Mouse (Mus musculus): ENCODE measurements around the gene Zmiz1.

Zmiz1 gene

DNA sequence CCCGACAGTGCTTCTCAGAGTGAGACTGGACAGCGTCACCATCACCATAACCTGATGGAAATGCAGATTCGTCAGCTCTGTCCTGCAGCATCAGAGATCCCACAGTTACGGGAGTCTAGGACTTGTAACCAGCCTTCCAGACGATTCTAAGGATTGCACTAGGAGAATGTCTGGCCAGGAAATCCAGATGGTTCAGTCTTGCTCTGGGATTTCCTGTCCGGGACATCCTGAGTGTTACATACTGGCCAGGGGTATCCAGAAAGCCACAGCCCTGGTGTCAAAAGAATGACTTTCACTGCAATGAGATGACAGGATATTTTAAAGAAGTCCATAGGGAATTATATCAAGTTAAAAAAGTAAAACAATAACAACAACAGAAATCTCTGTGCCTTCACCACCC lies 165.7 kb downstream of the Zmiz1 start:
- DNase-seq, result no peak

DNA sequence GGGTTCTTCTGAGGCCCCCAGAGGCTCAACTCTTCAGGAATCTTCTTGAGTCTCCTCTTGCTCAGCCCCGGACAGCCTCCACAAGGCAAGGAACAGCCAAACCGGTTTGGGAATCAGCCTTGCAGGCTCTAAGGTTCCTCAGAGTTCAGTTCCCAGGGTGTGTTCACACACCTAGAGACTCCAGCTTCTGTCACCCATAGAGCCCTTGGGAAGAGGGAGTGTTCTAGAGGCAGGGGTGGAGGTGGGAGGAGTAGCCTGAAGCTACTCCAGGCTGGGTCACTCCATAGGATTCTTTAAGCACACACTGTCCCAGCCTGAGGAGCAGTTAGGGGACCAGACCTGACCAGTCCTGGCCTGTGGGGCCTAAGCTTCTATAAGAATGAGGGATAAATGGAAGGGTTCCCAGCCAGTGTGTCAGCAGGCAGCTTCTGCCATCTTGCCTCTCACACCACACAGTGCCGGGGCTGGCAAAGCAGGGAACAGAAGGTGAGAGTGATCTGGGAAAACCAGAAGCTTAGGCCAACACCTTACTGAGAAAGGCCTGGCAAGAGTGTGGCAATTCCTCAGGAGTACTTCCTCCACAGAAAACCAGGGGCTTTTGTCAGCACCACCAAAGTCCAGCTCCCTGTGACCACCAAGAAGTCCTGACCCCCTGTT lies 168.7 kb downstream of the Zmiz1 start:
- DNase-seq, result peak; percentile 71

DNA sequence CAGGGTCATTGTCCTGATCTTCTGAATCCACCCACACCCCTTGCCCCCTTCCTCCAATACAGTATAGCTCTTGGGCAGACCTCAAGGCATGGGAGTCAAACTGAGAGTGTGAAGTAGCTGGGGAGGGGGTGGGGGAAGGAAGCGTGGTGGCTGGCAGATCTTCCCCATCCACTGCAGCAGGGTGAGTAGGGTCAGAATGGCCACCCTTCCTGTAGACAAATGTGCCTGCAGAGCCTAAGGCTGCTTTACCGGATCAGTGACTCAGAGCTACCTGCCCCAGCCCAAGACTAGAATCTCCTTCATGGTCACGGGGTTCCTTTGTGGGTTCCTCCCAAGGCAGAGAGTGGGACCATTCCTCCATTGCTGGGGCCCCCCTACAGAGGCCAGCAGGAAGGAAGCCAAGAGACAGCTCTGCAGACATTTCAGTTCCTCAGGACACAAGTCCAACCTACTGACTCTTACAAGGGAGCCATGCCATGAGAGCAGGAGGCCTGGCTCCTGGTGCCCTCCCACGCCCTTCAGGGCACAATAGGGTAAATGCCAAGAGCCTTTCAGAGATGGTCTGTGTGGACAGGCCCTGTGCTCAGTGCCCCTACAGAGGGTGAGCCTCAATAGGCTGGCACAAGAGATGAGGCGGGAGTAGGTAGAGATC lies 169.6 kb downstream of the Zmiz1 start:
- no peak for DNase-seq

DNA sequence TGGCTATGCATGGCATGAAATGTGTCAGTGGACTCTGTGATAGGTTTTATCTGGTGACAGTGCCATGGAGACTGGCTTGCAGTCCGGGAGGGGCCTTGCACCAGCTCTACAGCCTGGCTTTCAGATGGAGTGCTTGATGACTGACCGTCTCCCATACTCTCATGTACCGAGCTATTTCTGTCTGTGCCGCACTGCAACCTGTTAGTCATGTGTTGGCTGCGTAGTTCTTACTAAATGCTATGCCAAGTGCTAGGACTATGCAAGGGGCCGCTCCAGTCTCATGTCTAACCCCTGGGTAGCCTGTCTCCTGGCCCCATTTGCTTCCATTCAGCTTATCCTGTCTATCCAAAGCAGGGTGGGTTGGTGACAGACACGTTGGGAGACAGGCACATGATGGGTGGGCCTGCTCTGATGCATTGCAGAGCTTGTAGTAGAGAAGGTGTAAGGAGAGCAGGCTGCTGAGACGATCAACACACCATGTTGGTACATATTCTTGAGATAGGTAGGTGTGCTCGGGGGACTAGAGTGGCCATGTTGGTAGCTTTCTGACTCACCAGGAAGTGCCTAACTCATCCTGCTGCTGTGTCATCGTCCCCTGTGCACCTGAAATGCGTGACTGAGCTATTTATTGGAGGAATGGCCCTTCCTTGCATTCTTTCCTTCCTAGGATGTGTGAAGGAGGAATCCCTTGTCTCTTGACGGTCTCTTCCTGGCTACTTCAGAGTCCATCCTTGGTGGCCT lies 171.1 kb downstream of the Zmiz1 start:
- no peak for DNase-seq

DNA sequence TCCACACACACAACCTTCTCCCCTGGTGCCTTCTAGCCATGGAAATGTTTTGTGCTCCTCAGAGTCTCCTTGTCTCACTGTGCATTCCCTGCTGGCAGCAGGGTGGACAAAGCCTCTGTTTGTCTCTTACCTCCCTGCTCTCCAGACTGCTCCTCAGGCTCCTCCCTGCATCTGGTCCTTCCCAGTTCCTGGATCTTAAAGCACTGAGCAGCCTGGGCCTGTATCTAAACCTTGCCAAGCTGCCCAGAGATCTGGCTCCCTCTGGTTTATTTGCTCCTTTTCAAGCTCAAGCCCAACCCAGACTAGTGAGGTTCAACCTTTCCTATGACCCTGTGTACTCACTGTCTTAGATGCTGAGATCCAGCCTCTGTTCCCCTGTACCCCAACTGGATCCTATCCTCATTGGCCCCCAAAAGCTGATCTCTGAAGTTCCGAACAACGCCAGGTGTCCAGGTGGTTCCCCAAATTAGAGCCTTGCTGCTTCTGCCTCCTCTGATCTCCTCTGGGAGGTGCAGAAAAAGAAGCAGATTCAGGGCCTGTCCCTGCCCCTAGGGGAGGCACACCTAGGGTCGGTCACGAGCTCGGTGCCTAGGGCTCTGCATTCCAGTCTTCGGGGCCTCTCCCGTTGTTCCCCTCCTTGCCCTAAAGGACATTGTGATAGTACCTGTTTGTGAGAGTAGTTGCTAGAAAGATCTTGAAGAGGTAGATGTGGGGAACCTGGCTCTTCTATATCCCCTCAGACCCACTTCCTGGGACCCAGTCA lies 171.8 kb downstream of the Zmiz1 start:
- DNase-seq, result no peak

DNA sequence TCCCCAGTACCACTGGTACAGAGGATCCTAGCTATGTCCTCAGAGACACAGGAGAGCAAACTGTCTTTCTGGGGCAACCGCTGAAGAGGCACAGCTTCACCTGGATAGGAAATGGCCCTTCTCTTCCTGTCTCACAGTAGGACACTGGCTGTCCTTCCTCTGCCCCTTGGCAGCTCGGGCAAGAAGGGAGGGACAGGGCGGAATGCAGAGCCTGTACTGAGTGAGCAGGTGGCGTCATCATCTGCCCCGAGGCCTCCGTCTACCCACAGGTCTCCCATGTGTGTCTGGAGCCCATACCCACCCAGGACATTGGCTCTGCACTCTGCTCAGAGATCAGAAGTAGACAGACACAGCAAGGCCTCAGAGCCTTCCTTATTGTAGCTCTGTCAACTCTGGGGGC lies 172.5 kb downstream of the Zmiz1 start:
- DNase-seq, result no peak

DNA sequence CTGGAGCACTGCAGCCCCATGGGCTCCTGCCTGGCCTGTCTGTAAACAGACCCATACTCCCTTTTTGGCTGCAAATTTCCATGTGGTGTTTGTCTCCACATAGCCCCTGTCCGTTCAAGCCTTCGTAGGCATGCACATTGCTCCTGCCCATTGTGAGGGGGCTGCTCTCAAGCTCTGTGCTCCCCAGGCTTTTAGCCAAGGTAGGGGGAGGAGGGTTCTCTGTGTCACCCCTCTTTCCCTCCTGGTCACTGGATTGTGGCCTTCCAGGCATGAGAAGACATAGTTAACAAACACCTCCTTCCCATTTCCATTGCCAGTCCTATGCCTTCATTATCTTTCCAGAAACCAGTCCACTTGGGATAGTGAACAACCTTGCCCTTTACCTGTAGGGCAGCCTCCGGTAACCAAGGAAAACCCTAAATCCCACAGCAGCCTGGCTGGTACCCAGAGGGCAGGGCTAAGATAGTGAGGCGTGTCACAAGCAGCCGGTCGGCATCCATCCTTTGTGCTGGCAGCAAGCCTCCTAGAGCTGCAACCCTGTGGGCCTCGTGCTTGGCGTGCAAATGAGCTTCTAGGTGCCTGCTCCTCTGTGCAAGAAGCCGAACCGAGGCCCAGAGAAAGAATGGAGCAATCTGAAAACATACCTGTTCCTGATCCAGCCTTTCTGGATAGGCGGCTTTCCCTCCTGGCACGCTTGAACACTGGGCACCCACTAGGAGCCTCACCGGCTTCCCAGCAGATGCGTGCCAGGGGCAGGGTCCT lies 174.7 kb downstream of the Zmiz1 start:
- no peak for DNase-seq

DNA sequence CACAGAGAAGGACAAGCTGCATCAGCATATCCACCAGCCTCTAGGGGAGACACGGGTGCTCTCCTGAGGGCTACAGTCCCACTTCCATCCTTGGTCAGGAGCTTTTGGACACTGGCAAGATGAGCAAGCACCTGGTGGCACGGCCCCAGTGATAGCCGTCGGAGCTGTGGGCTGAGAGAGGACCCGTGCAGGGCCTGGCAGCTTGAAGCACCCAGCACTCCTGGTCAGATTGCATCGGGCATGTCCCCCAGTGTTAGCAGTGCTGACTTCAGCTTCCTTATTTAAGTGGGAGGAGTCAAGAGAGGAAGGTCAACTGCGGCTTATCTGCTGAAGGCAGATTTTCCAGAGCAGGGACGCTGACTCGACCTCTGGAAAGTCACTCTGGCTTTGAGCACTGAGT lies 175.3 kb downstream of the Zmiz1 start:
- DNase-seq, result no peak

DNA sequence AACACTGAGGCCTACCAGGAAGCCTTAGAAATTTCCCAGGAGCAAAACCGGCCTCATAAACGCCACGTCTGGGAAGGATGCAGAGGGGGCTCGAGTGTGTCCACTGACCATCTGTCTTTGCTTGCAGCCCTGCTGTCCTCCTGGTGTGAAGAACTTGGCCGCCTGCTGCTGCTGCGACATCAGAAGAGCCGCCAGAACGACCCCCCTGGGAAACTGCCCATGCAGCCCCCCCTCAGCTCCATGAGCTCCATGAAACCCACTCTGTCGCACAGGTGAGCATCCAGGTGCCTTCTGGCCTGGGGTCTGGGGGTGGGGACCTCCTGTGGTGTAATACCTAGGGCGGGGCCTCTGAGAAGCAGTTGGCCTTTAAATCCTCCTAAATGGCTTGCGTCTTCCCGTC lies 176.8 kb downstream of the Zmiz1 start:
- DNase-seq, result no peak

DNA sequence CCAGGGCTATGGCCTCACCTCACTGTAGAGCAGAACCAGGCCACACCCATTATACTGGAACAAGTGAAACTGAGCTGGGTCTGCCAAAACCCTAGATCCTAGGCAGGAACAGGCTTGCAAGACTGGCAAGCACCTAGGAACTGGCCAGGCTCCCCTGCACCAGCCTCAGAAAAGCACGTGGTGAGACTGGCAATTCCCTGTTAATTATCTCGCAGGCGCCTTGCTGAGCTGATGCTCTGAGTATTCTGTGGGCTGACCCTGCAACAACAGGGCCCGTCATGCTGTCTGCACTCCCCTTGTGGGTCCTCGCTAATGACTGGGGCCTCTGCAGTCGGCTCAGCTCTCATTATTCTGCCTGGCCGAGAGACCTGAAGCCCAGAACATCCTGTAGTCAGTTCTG lies 177.3 kb downstream of the Zmiz1 start:
- DNase-seq, result peak; percentile 70

DNA sequence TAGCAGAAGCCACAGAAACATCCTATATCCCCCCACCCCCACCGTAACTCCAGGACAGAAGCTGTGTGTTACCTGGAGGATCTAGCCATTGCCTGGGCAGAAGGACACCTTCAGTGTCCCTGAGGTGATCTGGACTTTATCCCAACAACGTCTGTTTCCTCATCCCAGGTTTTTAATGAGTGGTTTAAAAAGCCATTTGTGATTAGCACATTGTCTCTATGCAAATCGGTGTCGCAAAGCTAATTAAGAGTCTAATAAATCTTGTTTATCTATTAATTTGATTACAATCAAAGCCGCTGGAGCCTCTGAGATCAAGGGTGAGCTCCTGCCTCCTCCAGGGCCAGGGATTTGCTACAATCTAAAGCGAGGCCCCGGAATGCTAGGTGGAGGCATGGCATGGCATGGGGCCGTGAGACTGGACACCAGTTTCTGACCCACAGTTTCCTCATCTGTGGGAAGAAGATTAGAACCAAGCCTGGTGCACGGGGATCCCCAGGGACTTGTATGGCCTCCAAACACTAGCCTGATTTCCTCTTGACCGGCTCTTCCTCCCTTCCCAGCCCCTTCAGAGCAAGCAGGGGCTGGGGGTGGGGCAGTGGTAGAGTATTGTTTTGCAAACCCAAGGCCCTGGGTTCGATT lies 180.3 kb downstream of the Zmiz1 start:
- DNase-seq, result no peak

DNA sequence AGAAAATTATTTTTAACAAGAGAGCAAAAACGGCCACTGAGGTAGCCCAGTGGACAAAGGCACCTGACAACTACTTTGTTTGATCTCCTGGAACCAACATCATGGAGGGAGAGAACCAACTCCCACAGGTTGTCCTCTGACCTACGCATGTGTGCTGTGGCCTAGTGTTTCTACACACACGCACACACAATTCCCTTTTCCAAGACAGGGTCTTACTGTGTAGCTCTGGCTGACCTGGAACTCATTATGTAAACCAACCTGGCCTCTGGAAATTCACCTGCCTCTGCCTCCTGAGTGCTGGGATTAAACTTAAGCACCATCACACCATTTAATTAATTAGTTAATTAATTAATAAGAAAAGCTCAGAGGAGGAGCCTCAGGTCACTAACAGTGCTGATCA lies 181.0 kb downstream of the Zmiz1 start:
- no peak for DNase-seq

DNA sequence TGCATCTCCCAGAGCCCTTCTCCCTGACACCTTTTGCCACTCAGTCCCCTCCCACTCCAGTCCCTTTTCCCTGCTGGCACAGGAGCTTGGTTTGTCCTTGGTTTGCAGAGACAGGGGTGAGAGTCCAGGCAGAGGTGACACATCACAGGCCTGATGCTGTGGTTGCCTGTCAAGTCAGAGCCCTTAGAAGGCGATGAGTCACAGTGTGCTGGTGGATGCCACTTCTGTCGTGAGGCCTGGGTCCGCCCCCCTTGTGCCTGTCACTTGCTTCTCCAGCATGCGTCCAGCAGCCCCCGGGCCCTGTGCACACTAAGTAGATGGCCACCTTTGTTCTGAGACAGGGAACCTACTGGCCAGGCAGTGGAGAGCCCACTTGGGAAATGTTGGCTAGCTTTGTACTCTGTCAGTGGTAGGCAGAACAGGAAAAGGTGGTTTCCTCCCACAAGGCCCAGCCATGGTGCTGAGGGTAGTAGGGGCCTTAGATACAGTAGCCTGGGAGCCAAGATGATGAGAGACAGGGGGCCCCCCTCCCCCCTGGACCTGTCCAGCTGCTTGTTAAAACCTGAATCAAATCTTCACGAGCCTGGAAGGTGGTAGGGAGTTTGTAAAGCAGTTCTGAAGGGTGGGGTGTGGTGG lies 181.6 kb downstream of the Zmiz1 start:
- DNase-seq, result no peak

DNA sequence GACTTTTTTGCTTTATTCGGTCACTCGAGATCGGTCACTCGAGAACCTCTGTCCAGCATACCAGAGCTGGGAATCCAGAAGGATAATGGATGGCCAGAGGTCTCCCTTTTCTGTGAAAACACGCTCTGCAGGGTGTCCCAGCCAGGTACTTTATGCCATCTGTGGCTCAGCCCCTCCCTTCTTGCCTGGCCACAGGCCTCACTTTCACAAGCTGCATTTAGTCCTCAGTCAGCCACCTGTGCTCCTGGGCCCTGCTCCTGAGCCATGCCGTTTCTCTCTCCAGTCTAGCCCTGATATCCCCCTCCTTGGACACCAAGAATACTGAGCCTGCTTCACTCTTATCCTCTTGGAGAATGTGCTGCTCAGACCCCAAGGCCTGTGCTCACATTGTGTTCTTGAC lies 182.1 kb downstream of the Zmiz1 start:
- DNase-seq, result peak; percentile 42

DNA sequence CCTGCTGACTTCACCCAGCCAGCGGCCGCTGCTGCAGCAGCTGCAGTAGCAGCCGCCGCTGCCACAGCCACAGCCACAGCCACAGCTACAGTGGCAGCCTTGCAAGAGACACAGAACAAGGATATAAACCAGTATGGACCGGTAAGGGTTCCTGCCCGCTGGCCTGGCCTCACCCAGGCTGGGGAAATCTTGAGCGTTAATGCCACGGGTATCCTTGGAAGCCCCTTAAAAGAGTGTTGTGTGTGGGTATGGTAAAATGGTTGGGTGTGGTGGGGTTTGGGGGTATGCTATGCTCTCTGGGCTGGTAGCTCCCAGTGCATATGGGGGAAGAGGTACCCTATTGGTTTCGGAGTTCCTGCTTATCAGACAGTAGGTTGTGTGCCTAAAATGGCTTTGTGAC lies 186.7 kb downstream of the Zmiz1 start:
- no peak for DNase-seq

DNA sequence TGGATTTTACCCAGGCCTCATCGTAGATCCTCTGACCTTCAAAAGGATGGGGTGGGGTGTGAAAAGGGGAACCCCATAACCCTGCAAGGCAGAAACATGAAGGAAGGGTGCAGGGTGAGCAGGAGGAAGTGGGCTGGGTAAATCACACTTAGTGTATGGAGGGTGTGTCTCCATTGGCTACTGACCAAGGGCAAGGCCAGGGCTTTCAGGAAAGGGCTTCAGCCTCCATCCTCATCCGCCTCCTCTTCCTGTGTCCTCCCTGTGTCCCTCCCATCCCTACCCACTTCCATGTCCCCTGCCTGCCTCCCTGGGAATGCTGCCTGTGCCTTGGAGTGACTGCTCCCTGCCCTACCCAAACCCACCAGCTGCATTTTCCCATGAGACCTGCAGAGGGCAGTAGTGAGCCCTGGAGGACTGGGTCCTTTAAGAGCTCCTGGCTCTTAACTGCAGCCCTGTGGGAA lies 187.2 kb downstream of the Zmiz1 start:
- DNase-seq, result peak; percentile 62

DNA sequence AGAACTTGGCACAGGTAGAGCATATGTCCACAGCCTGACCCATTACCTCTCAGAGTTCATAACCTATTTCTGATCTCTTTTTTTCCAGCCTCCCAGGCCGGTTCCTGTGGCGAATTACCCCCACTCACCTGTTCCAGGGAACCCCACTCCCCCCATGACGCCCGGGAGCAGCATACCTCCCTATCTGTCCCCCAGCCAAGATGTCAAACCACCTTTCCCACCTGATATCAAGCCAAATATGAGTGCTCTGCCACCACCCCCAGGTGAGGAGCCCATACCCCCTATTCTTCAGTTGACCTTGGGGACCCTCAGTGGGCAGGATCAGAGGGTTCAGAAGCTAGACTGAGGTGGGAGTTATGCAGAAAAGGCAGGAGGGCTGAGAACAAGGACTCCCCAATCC lies 192.1 kb downstream of the Zmiz1 start:
- DNase-seq, result no peak

DNA sequence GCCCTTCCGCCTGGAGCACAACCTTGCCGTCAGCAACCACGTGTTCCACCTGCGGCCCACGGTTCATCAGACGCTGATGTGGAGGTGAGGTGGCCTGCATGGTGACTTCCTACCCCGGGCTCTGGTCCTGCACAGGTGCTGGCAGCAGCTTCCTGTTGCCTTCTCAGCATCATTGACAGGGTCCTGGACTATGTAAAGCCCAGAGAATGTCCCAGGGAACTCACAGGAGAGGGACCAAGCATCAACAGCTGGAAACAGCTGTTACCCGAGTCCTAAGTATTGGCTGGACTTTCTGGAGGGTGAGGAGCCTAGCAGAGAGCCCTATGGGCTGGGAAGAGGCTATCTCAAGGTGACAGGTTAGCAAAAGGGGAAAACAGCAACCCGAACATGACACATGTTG lies 192.9 kb downstream of the Zmiz1 start:
- DNase-seq, result no peak

DNA sequence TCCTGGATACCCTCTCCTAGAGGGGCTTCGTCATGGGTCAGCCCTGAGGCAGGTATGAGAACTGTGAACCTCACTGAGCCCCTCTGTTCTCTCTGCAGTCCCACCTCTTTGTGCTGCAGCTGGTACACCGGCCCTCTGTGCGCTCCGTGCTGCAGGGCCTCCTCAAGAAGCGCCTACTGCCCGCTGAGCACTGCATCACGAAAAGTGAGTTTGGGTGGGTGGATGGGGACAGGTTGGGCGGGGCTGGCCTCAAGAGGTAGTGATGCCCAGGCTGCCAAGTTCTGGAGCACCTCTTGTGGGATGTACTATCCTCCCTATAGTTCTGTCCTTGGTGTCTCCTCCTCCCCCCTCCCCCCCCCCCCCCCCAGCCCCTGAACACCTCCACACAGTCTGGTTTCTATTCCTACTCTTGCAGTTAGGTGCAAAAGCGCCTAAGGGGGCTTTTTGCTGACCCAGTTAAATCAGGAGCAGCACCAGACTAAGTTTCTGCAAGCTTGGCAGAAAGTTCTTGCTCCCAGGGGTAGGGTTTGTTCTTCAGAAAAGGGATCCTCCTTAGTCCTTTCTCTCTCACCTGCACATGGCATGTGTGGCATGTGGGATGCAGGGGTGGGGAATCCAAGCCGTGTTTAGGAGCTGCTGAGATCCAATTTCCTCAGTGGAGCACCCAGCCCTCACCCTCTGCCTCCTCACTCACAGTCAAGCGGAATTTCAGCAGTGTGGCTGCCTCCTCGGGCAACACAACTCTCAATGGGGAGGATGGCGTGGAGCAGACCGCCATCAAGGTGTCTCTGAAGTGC lies 195.6 kb downstream of the Zmiz1 start:
- DNase-seq, result no peak

DNA sequence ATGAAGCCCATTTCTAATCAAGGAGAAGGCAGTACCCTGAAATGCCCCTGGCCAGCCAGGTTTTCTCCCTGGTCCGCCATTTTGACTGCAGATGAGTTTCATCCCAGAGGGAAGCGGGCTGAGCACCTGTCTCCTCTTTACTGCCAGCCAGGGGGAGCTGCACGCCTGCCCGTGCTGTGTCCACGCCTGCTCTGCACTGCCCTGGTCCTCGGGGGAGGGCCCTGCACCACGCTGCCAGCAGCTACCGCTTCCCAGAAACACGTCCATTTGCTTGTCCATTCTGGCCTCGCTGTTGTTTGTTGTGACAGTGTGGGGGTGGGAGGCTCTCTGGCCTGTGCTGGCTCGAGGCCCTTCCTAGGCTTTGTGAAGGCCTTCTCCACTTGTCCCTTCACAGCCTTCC lies 201.7 kb downstream of the Zmiz1 start:
- peak; percentile 37 for DNase-seq

All from cerebellum, adult 8-10 months (tissue).